Mouse (Mus musculus): Measurements from ENCODE around the gene Lcat. TPM values are rescaled to one million over a fixed set of nuclear protein-coding genes. Genes with fewer than 3 reads are reported as not detected.

Lcat gene
- not detected for polyA plus RNA-seq (2014; fragmentation: Illumina TruSeq; extraction: RNeasy Lipid Tissue Mini Kit (QIAGEN cat#74804); ENCODE audit: low replicate concordance)

GRCm38 (mm10) chr8:105943321-105943739 is at the start of gene Lcat:
TSS of gene Lcat (minus strand) at chr8:105943382.

GRCm38 (mm10) chr8:105990856-105991387 is 47.7 kb upstream of the Lcat start, which contains the start of gene Dus2:
TSS of gene Dus2 (plus strand) at chr8:105991337.

GRCm38 (mm10) chr8:105979325-105979724 is 36.1 kb upstream of the Lcat start, which contains the start of gene Dpep3:
TSS of gene Dpep3 (minus strand) at chr8:105979429.

GRCm38 (mm10) chr8:105965905-105966341 is 22.7 kb upstream of the Lcat start, which contains the start of gene Slc12a4:
TSS of gene Slc12a4 (minus strand) at chr8:105966097.

GRCm38 (mm10) chr8:105938306-105938669 is 4.9 kb downstream of the Lcat start, which contains the start of gene Psmb10:
TSS of gene Psmb10 (minus strand) at chr8:105938444.

GRCm38 (mm10) chr8:105933762-105934161 is 9.4 kb downstream of the Lcat start, which contains the start of gene Ctrl:
TSS of gene Ctrl (minus strand) at chr8:105933862.

GRCm38 (mm10) chr8:105900180-105900940 is 42.8 kb downstream of the Lcat start, which contains the start of gene Pskh1:
TSS of gene Pskh1 (plus strand) at chr8:105900441.

GRCm38 (mm10) chr8:105893339-105893738 is 49.8 kb downstream of the Lcat start, which contains the start of gene Nrn1l:
TSS of gene Nrn1l (plus strand) at chr8:105893567.

Other genes with a start within 250 kb of the Lcat start
- gene Acd, start 242.3 kb downstream of the Lcat start, polyA plus RNA-seq (2014; fragmentation: Illumina TruSeq; extraction: RNeasy Lipid Tissue Mini Kit (QIAGEN cat#74804); ENCODE audit: low replicate concordance) = 0.85 TPM
- not detected for gene Pard6a, start 242.2 kb downstream of the Lcat start, polyA plus RNA-seq (2014; fragmentation: Illumina TruSeq; extraction: RNeasy Lipid Tissue Mini Kit (QIAGEN cat#74804); ENCODE audit: low replicate concordance)
- not detected for gene 4933405L10Rik, start 235.7 kb downstream of the Lcat start, polyA plus RNA-seq (2014; fragmentation: Illumina TruSeq; extraction: RNeasy Lipid Tissue Mini Kit (QIAGEN cat#74804); ENCODE audit: low replicate concordance)
- gene Enkd1, start 235.2 kb downstream of the Lcat start, polyA plus RNA-seq (2014; fragmentation: Illumina TruSeq; extraction: RNeasy Lipid Tissue Mini Kit (QIAGEN cat#74804); ENCODE audit: low replicate concordance) = not detected
- 0.22 TPM for gene Gfod2, start 184.7 kb downstream of the Lcat start, polyA plus RNA-seq (2014; fragmentation: Illumina TruSeq; extraction: RNeasy Lipid Tissue Mini Kit (QIAGEN cat#74804); ENCODE audit: low replicate concordance)
- gene Ranbp10, start 116.0 kb downstream of the Lcat start, polyA plus RNA-seq (2014; fragmentation: Illumina TruSeq; extraction: RNeasy Lipid Tissue Mini Kit (QIAGEN cat#74804); ENCODE audit: low replicate concordance) = 3.2 TPM
- gene Tsnaxip1, start 115.7 kb downstream of the Lcat start, polyA plus RNA-seq (2014; fragmentation: Illumina TruSeq; extraction: RNeasy Lipid Tissue Mini Kit (QIAGEN cat#74804); ENCODE audit: low replicate concordance) = not detected
- 1.1 TPM for gene Cenpt, start 90.1 kb downstream of the Lcat start, polyA plus RNA-seq (2014; fragmentation: Illumina TruSeq; extraction: RNeasy Lipid Tissue Mini Kit (QIAGEN cat#74804); ENCODE audit: low replicate concordance)
- 4.3 TPM for gene Thap11, start 88.2 kb downstream of the Lcat start, polyA plus RNA-seq (2014; fragmentation: Illumina TruSeq; extraction: RNeasy Lipid Tissue Mini Kit (QIAGEN cat#74804); ENCODE audit: low replicate concordance)
- gene Nutf2, start 82.8 kb downstream of the Lcat start, polyA plus RNA-seq (2014; fragmentation: Illumina TruSeq; extraction: RNeasy Lipid Tissue Mini Kit (QIAGEN cat#74804); ENCODE audit: low replicate concordance) = 40.2 TPM
- gene Edc4, start 62.5 kb downstream of the Lcat start, polyA plus RNA-seq (2014; fragmentation: Illumina TruSeq; extraction: RNeasy Lipid Tissue Mini Kit (QIAGEN cat#74804); ENCODE audit: low replicate concordance) = 1.5 TPM
- not detected for gene Nrn1l, start 49.8 kb downstream of the Lcat start, polyA plus RNA-seq (2014; fragmentation: Illumina TruSeq; extraction: RNeasy Lipid Tissue Mini Kit (QIAGEN cat#74804); ENCODE audit: low replicate concordance)
- 0.52 TPM for gene Pskh1, start 42.9 kb downstream of the Lcat start, polyA plus RNA-seq (2014; fragmentation: Illumina TruSeq; extraction: RNeasy Lipid Tissue Mini Kit (QIAGEN cat#74804); ENCODE audit: low replicate concordance)
- gene Ctrl, start 9.5 kb downstream of the Lcat start, polyA plus RNA-seq (2014; fragmentation: Illumina TruSeq; extraction: RNeasy Lipid Tissue Mini Kit (QIAGEN cat#74804); ENCODE audit: low replicate concordance) = 24.9 TPM
- 1.7 TPM for gene Psmb10, start 4.9 kb downstream of the Lcat start, polyA plus RNA-seq (2014; fragmentation: Illumina TruSeq; extraction: RNeasy Lipid Tissue Mini Kit (QIAGEN cat#74804); ENCODE audit: low replicate concordance)
- gene Slc12a4, start 22.7 kb upstream of the Lcat start, polyA plus RNA-seq (2014; fragmentation: Illumina TruSeq; extraction: RNeasy Lipid Tissue Mini Kit (QIAGEN cat#74804); ENCODE audit: low replicate concordance) = 0.26 TPM
- not detected for gene Dpep3, start 36.0 kb upstream of the Lcat start, polyA plus RNA-seq (2014; fragmentation: Illumina TruSeq; extraction: RNeasy Lipid Tissue Mini Kit (QIAGEN cat#74804); ENCODE audit: low replicate concordance)
- gene Dus2, start 48.0 kb upstream of the Lcat start, polyA plus RNA-seq (2014; fragmentation: Illumina TruSeq; extraction: RNeasy Lipid Tissue Mini Kit (QIAGEN cat#74804); ENCODE audit: low replicate concordance) = 1.3 TPM
- not detected for gene Dpep2nb, start 62.6 kb upstream of the Lcat start, polyA plus RNA-seq (2014; fragmentation: Illumina TruSeq; extraction: RNeasy Lipid Tissue Mini Kit (QIAGEN cat#74804); ENCODE audit: low replicate concordance)
- gene Ddx28, start 68.5 kb upstream of the Lcat start, polyA plus RNA-seq (2014; fragmentation: Illumina TruSeq; extraction: RNeasy Lipid Tissue Mini Kit (QIAGEN cat#74804); ENCODE audit: low replicate concordance) = 1.4 TPM
- 75.6 TPM for gene Nfatc3, start 115.5 kb upstream of the Lcat start, polyA plus RNA-seq (2014; fragmentation: Illumina TruSeq; extraction: RNeasy Lipid Tissue Mini Kit (QIAGEN cat#74804); ENCODE audit: low replicate concordance)
- gene Esrp2, start 193.6 kb upstream of the Lcat start, polyA plus RNA-seq (2014; fragmentation: Illumina TruSeq; extraction: RNeasy Lipid Tissue Mini Kit (QIAGEN cat#74804); ENCODE audit: low replicate concordance) = 5.4 TPM
- gene Pla2g15, start 207.0 kb upstream of the Lcat start, polyA plus RNA-seq (2014; fragmentation: Illumina TruSeq; extraction: RNeasy Lipid Tissue Mini Kit (QIAGEN cat#74804); ENCODE audit: low replicate concordance) = 0.82 TPM
- gene Slc7a6, start 225.5 kb upstream of the Lcat start, polyA plus RNA-seq (2014; fragmentation: Illumina TruSeq; extraction: RNeasy Lipid Tissue Mini Kit (QIAGEN cat#74804); ENCODE audit: low replicate concordance) = 3.3 TPM

Measured in small intestine, adult 10 weeks (tissue).